Mouse (Mus musculus) liver, adult 2 months (tissue): ENCODE results near the gene Coro6.

Source experiments
- CTCF ChIP-seq: fragments of 200-500 bp; IDR thresholded peaks from 2 replicates; pipeline ENCODE4 v1.5.1; 2011; ENCODE audit warnings: low read depth, low read length, control low read depth
- POLR2A ChIP-seq: fragments of 200-500 bp; IDR thresholded peaks from 2 replicates; pipeline ENCODE4 v1.6.1; 2011; ENCODE audit warnings: low read length, control low read depth; ENCODE audit not compliant: insufficient read depth; ENCODE audit errors: extremely low read depth

GRCm38 (mm10) chr11:77497851-77498250 is 35.6 kb downstream of the Coro6 start:
- TF ChIP-seq POLR2A (no peak), CTCF (no peak)
